Mouse (Mus musculus) limb, embryonic 14.5 days (tissue): ENCODE measurements around the gene Birc2. TPM values are rescaled to one million over a fixed set of nuclear protein-coding genes. Genes with fewer than 3 reads are reported as not detected.
A peak's percentile ranks its signal among the peaks of the same experiment; 100 is the strongest.

Experiments used
- ATAC-seq: fragments of 200-750 bp; cut with Nextera tagmentation; 2 replicates; pipeline ENCODE4 v1.8.0; 2017; ENCODE audit warnings: low read depth, moderate number of reproducible peaks, moderate TSS enrichment; ENCODE audit not compliant: low FRiP score
- DNase-seq: peaks from one replicate; pipeline ENCODE4 v3.0.0-alpha.2; 2015; ENCODE audit warnings: low spot score
- H3K27ac ChIP-seq: fragments of 300-500 bp; sonication (generic); replicated peaks from 2 replicates; pipeline ENCODE4 v1.5.1; 2014; ENCODE audit warnings: low read depth, mild to moderate bottlenecking, low read length, moderate library complexity, mixed read lengths
- H3K27me3 ChIP-seq: fragments of 300-500 bp; sonication (generic); 2 replicates; pipeline ENCODE4 v1.6.1; 2014; ENCODE audit warnings: low read length, mixed read lengths; ENCODE audit not compliant: control insufficient read depth, insufficient read depth
- H3K36me3 ChIP-seq: fragments of 300-500 bp; sonication (generic); 2 replicates; pipeline ENCODE4 v1.6.1; 2014; ENCODE audit warnings: mild to moderate bottlenecking, low read length, moderate library complexity, mixed read lengths; ENCODE audit not compliant: control insufficient read depth, insufficient read depth
- H3K4me1 ChIP-seq: fragments of 300-500 bp; sonication (generic); 2 replicates; pipeline ENCODE4 v1.6.1; 2014; ENCODE audit warnings: antibody characterized with exemption, low read length, mixed read lengths; ENCODE audit not compliant: control insufficient read depth, insufficient read depth
- H3K4me2 ChIP-seq: fragments of 300-500 bp; sonication (generic); replicated peaks from 2 replicates; pipeline ENCODE4 v1.6.1; 2014; ENCODE audit warnings: low read depth, mild to moderate bottlenecking, low read length, moderate library complexity; ENCODE audit not compliant: severe bottlenecking
- H3K4me3 ChIP-seq: fragments of 300-500 bp; sonication (generic); replicated peaks from 2 replicates; pipeline ENCODE4 v1.5.1; 2014; ENCODE audit warnings: low read length
- H3K9ac ChIP-seq: fragments of 300-500 bp; sonication (generic); 2 replicates; pipeline ENCODE4 v1.6.1; 2014; ENCODE audit warnings: mild to moderate bottlenecking, low read depth, low read length, moderate library complexity; ENCODE audit not compliant: severe bottlenecking
- H3K9me3 ChIP-seq: fragments of 300-500 bp; sonication (generic); 2 replicates; pipeline ENCODE4 v1.6.1; 2016; ENCODE audit warnings: low read length; ENCODE audit not compliant: control insufficient read depth
- POLR2A ChIP-seq: fragments of 200-500 bp; IDR thresholded peaks from 2 replicates; pipeline ENCODE4 v1.8.0; 2012; ENCODE audit warnings: inconsistent platforms, mild to moderate bottlenecking, moderate library complexity, borderline replicate concordance; ENCODE audit not compliant: insufficient read depth, insufficient read length; ENCODE audit errors: extremely low read depth
- WGBS: fragments of 180-500 bp; shearing (Covaris S2); extraction: QIAGEN DNeasy Blood & Tissue Kit; methylation state at CpG from one replicate; pipeline ENCODE4 v1.1.7; 2014; 5-methylcytosine and 5-hydroxymethylcytosine counted together
- polyA plus RNA-seq, 2 experiments: library from polyadenylated mRNA; depleted of rRNA in 1 of 2; stranded (reverse) in 1 of 2; unstranded in 1 of 2; fragments of >200 nt; fragmentation: Nextera tagmentation in 1 of 2; extraction: Ambion mirVana in 1 of 2; gene quantifications; 2 replicates each; pipeline versions ENCODE4 v1.2.1 to v1.2.3; 2012 to 2014

Birc2 gene
- polyA plus RNA-seq, 2 experiments, result 41.2 to 41.7 TPM

DNA sequence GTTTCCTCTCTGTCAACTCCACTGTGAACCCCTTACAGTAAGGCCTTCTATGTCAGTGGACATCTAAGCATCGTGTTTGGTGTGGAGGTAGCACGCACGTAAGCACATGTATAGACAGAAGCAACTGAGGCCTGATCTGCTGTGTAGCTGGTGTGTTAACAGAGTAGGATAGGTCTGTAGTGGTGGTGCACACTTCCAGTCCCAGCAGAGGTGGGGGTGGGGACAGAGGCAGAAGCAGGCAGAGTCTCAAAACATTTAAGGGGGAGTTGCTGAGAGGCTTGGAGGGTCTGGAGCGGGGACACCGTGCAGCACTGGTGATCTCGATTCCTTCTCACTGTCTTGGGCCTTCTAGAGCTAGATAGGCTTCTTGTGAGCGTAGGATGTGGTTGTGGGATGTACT, 50.8 kb downstream of the Birc2 start:
- H3K27ac ChIP-seq, result no peak overlapping the region
- TF ChIP-seq POLR2A, result no peak
- H3K4me1 ChIP-seq, result 0 out of 2 replicates have a peak, but pooled peaks cover 4% of the 10 kb centered on the region
- no peak overlapping the region for H3K9ac ChIP-seq
- H3K4me2 ChIP-seq, result no peak overlapping the region
- H3K36me3 ChIP-seq, result peaks cover 7% of the 10 kb centered on the region
- no peak overlapping the region for H3K4me3 ChIP-seq
- 93% methylated on average over 7 of the region's 7 CpGs for WGBS
- no peaks in the 10 kb centered on the region for H3K9me3 ChIP-seq
- DNase-seq (no peak), ATAC-seq (no peak)
- no peaks in the 10 kb centered on the region for H3K27me3 ChIP-seq

GRCm38 (mm10) chr9:7785396-7785795, 51.5 kb downstream of the Birc2 start:
- TF ChIP-seq POLR2A, result no peak
- Histone ChIP-seq H3K4me3 (no peak overlapping the region), H3K9me3 (no peaks in the 10 kb centered on the region), H3K4me1 (0 out of 2 replicates have a peak, but pooled peaks cover 4% of the 10 kb centered on the region), H3K4me2 (no peak overlapping the region), H3K36me3 (peaks cover 4% of the 10 kb centered on the region; the same call in 1 of the 2 replicates), H3K27ac (no peak overlapping the region), H3K27me3 (no peaks in the 10 kb centered on the region), H3K9ac (no peak overlapping the region)
- DNase-seq (no peak), ATAC-seq (no peak)
- 83% methylated on average over 3 of the region's 3 CpGs for WGBS

DNA sequence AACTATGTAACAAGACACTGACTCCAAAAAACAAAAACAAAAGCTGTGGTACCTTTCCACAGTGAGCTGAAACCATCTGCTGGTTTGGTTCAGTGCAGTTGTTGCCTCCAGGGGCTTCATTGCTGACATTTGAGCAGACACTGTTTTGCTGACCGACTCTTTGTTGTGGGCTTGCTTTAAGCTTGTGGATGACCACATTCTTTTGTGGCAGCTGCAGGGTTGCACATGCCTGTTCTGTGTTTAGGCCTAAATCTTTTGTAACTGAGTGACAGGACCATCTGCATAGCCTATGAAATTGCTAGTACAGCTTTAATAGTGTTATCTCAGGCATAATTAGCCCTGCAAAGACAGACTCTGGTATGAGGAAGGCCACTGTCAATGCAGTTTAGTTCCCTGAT, 52.2 kb downstream of the Birc2 start:
- ATAC-seq, result peak; percentile 88
- H3K4me3 ChIP-seq, result no peak overlapping the region
- no peaks in the 10 kb centered on the region for H3K27me3 ChIP-seq
- 48% methylated on average over 1 of the region's 1 CpGs for WGBS
- no peaks in the 10 kb centered on the region for H3K9me3 ChIP-seq
- no peak for TF ChIP-seq POLR2A
- DNase-seq, result peak; percentile 69
- H3K27ac ChIP-seq, result 0 out of 2 replicates have a peak overlapping the region, but pooled peaks have one; percentile 19
- H3K4me1 ChIP-seq, result 0 out of 2 replicates have a peak, but pooled peaks cover 4% of the 10 kb centered on the region
- no peak overlapping the region for H3K9ac ChIP-seq
- H3K36me3 ChIP-seq, result peaks cover 4% of the 10 kb centered on the region; the same call in 1 of the 2 replicates
- H3K4me2 ChIP-seq, result no peak overlapping the region

DNA sequence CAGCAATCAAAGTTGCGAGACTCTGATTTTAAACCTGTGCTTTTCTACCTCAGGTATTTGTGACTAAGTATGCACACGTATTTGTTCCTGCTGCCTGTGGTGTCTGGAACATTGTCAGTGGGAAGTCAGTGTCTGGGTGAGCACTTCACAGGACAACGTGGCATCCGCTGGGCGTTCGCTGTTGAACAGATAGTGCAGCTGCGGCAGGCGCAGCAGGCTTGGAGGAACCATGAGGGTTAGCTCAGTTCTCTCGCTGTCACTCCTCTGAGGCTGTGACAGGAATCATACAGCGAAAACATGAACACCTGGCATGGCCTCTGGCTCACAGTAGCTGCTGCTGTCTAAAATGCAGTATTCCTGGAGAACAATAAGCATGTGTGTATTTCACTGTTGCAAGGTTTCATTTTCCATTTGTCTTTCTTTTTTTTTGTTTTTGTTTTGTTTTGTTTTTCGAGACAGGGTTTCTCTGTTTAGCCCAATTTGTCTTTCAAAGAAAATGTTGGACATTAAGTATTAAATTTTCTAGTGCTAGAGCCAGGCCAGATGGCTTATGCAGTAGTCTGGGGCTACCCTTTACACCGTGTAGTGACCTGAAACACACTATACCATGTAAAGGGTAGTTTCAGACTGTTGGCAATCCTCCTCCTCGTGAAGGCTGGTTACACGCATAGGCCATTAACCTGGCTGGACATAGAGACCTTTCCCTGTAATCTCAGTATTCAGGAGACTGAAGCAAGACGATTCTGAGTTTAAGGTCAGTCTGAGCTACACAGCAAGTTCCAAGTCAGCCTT, 52.8 kb downstream of the Birc2 start:
- 80% methylated on average over 15 of the region's 15 CpGs for WGBS

DNA sequence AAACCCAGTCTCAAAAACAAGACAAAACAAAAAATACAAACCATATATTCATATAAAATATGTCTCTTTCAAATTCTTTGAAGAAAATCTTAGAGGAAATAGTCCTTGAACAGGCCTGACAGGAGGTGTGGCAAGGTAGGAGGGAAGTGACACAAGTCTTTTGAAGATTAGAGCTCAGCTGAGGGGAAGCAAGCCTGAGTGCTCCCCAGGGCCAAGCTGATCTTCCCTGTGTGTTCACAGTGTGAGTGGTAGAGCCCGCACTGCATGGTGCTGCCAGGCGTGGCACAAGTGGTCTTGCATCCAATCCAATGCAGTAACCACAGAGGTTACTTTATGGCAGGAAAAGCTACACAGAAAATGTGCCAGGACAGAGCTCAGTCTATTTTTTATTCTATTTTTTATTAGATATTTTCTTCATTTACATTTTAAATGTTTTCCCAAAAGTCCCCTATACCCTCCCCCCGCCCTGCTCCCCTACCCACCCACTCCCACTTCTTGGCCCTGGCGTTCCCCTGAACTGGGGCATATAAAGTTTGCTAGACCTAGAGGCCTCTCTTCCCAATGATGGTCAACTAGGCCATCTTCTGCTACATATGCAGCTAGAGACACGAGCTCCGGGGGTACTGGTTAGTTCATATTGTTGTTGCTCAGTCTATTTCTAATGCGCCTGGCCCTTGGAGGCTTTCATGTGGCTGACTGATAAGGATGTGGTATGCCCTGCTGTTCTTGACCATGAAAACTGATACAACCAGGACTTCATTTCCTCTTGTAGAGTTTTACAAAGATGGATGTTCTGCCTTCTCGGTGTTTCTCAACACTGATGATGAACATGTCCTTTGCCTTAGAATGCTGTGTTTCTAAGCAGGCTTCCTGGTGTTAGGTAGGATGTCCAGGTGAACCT, 56.4 kb downstream of the Birc2 start:
- peaks cover 6% of the 10 kb centered on the region; the same call in 1 of the 2 replicates for H3K36me3 ChIP-seq

More for the DNA sequence above, 52.8 kb downstream of the Birc2 start:
- no peaks in the 10 kb centered on the region for H3K27me3 ChIP-seq
- H3K4me2 ChIP-seq, result no peak overlapping the region
- H3K4me1 ChIP-seq, result no peaks in the 10 kb centered on the region
- H3K36me3 ChIP-seq, result peaks cover 4% of the 10 kb centered on the region; the same call in 1 of the 2 replicates
- no peak overlapping the region for H3K9ac ChIP-seq
- no peak for TF ChIP-seq POLR2A
- ATAC-seq (0 out of 2 replicates have a peak, but pooled peaks have one; percentile 5), DNase-seq (no peak)
- no peaks in the 10 kb centered on the region for H3K9me3 ChIP-seq
- no peak overlapping the region for H3K4me3 ChIP-seq
- H3K27ac ChIP-seq, result peak overlapping the region; percentile 19; the same call in 1 of the 2 replicates

More for the DNA sequence above, 56.4 kb downstream of the Birc2 start:
- TF ChIP-seq POLR2A, result no peak
- H3K4me2 ChIP-seq, result no peak overlapping the region
- H3K9ac ChIP-seq, result no peak overlapping the region
- no peak overlapping the region for H3K27ac ChIP-seq
- WGBS, result 89% methylated on average over 8 of the region's 8 CpGs
- H3K9me3 ChIP-seq, result no peaks in the 10 kb centered on the region
- H3K4me1 ChIP-seq, result no peaks in the 10 kb centered on the region
- no peaks in the 10 kb centered on the region for H3K27me3 ChIP-seq
- H3K4me3 ChIP-seq, result no peak overlapping the region
- ATAC-seq (no peak), DNase-seq (no peak)
